13 mouse cellular contexts compared by ENCODE assay signal in genomic region chr7:75329740-75330142, GRCm38 (mm10). TPM values are rescaled to one million over a fixed set of nuclear protein-coding genes. Genes with fewer than 3 reads are reported as not detected.
A peak's percentile ranks its signal among the peaks of the same experiment; 100 is the strongest.
DNase-seq lines count a peak whose midpoint lies in the region; ATAC-seq and TF ChIP-seq lines count a peak whose summit lies in the region.
"Had no signal": no experiment of that assay in that cellular context is flagged by ENCODE, and none has a peak within 500 bp of the region (broad histone marks: within the 10 kb centered on the region; RNA-seq: fewer than 3 reads in every experiment).

No protein-coding gene starts in this region.

- H3K4me2 ChIP-seq in forebrain, embryonic 12.5 days, result no peak overlapping the region
- no peak overlapping the region for H3K4me2 ChIP-seq in forebrain, embryonic 11.5 days (ENCODE audit: low read depth, low read length, severe bottlenecking)
- no peak overlapping the region for H3K4me2 ChIP-seq in forebrain, postnatal 0 days (ENCODE audit: low read depth)
- H3K4me2 ChIP-seq in midbrain, postnatal 0 days (ENCODE audit: low read depth, low read length, poor library complexity, severe bottlenecking), result no peak overlapping the region
- H3K4me2 ChIP-seq: heart, embryonic 13.5 days; limb, embryonic 13.5 days had no signal

- no peak overlapping the region for H3K4me3 ChIP-seq in forebrain, embryonic 12.5 days (replicated peaks)
- H3K4me3 ChIP-seq in forebrain, embryonic 11.5 days (ENCODE audit: low read depth, low read length), result no peak overlapping the region
- no peak overlapping the region for H3K4me3 ChIP-seq in forebrain, postnatal 0 days (ENCODE audit: low read depth, low read length)
- no peak overlapping the region for H3K4me3 ChIP-seq in midbrain, postnatal 0 days (ENCODE audit: low read depth, low read length)
- H3K4me3 ChIP-seq: heart, embryonic 13.5 days; limb, embryonic 13.5 days had no signal

- no peak overlapping the region for H3K9ac ChIP-seq in forebrain, embryonic 12.5 days
- H3K9ac ChIP-seq in forebrain, embryonic 11.5 days (ENCODE audit: low read length), result no peak overlapping the region
- H3K9ac ChIP-seq in forebrain, postnatal 0 days, result no peak overlapping the region
- no peak overlapping the region for H3K9ac ChIP-seq in midbrain, postnatal 0 days (replicated peaks; ENCODE audit: low read length, poor library complexity, severe bottlenecking)
- H3K9ac ChIP-seq: heart, embryonic 13.5 days; limb, embryonic 13.5 days had no signal

- 0 out of 2 replicates have a peak, but pooled peaks have one; percentile 36 for ATAC-seq in forebrain, embryonic 12.5 days (ENCODE audit: low FRiP score)
- ATAC-seq in forebrain, embryonic 11.5 days (replicated peaks; ENCODE audit: low FRiP score), result no peak
- ATAC-seq in forebrain, postnatal 0 days, result peak; percentile 40; the same call in 1 of the 2 replicates
- peak; percentile 27; the same call in 1 of the 2 replicates for ATAC-seq in midbrain, postnatal 0 days (ENCODE audit: low FRiP score)
- ATAC-seq: lung, postnatal 0 days had no signal

- DNase-seq in forebrain, embryonic 11.5 days (ENCODE audit: low spot score), result no peak
- peak; percentile 89 for DNase-seq in cerebellum, adult 11 months
- DNase-seq in forebrain, postnatal 0 days, result peak; percentile 34
- peak; percentile 85 for DNase-seq in midbrain, postnatal 0 days (ENCODE audit: low spot score)
- no peak for DNase-seq in urinary bladder, postnatal 14 days (ENCODE audit: low spot score)
- DNase-seq in frontal cortex, postnatal 10 days (ENCODE audit: low spot score in 2 of 2), result no peak
- no peak for DNase-seq in thymus, postnatal 14 days
- DNase-seq: thymus, adult 18-20 months had no signal

- H3K36me3 ChIP-seq in forebrain, embryonic 12.5 days (replicated peaks), result no peaks in the 10 kb centered on the region
- H3K36me3 ChIP-seq in forebrain, embryonic 11.5 days (ENCODE audit: control insufficient read depth, insufficient read depth, low read length), result no peaks in the 10 kb centered on the region
- no peaks in the 10 kb centered on the region for H3K36me3 ChIP-seq in forebrain, postnatal 0 days (ENCODE audit: insufficient read depth)
- no peaks in the 10 kb centered on the region for H3K36me3 ChIP-seq in midbrain, postnatal 0 days (ENCODE audit: insufficient read depth, low read length)
- H3K36me3 ChIP-seq: G1E; heart, embryonic 13.5 days; limb, embryonic 13.5 days had no signal

- no peak for TF ChIP-seq CTCF in forebrain, postnatal 0 days (IDR thresholded peaks at IDR 0.05; ENCODE audit: low read depth)
- TF ChIP-seq CTCF in midbrain, postnatal 0 days (IDR thresholded peaks at IDR 0.05), result no peak

- WGBS in forebrain, embryonic 12.5 days, result 64% methylated on average over 3 of the region's 3 CpGs
- 78% methylated on average over 3 of the region's 3 CpGs for WGBS in forebrain, embryonic 11.5 days
- WGBS in forebrain, postnatal 0 days, result 27% methylated on average over 3 of the region's 3 CpGs
- 54% methylated on average over 3 of the region's 3 CpGs for WGBS in midbrain, postnatal 0 days

- H3K4me1 ChIP-seq in forebrain, embryonic 12.5 days, result peaks cover 12% of the 10 kb centered on the region
- peaks cover 7% of the 10 kb centered on the region; the same call in 1 of the 2 replicates for H3K4me1 ChIP-seq in forebrain, embryonic 11.5 days (replicated peaks; ENCODE audit: control insufficient read depth, insufficient read depth, low read length)
- 0 out of 2 replicates have a peak, but pooled peaks cover 8% of the 10 kb centered on the region for H3K4me1 ChIP-seq in forebrain, postnatal 0 days (ENCODE audit: insufficient read depth)
- 0 out of 2 replicates have a peak, but pooled peaks cover 6% of the 10 kb centered on the region for H3K4me1 ChIP-seq in midbrain, postnatal 0 days (ENCODE audit: insufficient read depth, low read length)
- H3K4me1 ChIP-seq: heart, embryonic 13.5 days had no signal

- H3K9me3 ChIP-seq in forebrain, embryonic 12.5 days, result no peaks in the 10 kb centered on the region
- H3K9me3 ChIP-seq in forebrain, embryonic 11.5 days (ENCODE audit: control insufficient read depth, low read length), result no peaks in the 10 kb centered on the region
- no peaks in the 10 kb centered on the region for H3K9me3 ChIP-seq in forebrain, postnatal 0 days (ENCODE audit: low read length)
- no peaks in the 10 kb centered on the region for H3K9me3 ChIP-seq in midbrain, postnatal 0 days (ENCODE audit: low read length)
- H3K9me3 ChIP-seq: G1E; heart, embryonic 13.5 days; limb, embryonic 13.5 days had no signal

- peak overlapping the region; percentile 50; the same call in 1 of the 2 replicates for H3K27ac ChIP-seq in forebrain, embryonic 12.5 days
- no peak overlapping the region for H3K27ac ChIP-seq in forebrain, embryonic 11.5 days (ENCODE audit: low read depth, low read length)
- peak overlapping the region; percentile 15; the same call in 1 of the 2 replicates for H3K27ac ChIP-seq in forebrain, postnatal 0 days (ENCODE audit: low read depth, low read length)
- no peak overlapping the region for H3K27ac ChIP-seq in midbrain, postnatal 0 days (ENCODE audit: low read depth, low read length)
- H3K27ac ChIP-seq: heart, embryonic 13.5 days; limb, embryonic 13.5 days had no signal

- no peaks in the 10 kb centered on the region for H3K27me3 ChIP-seq in forebrain, embryonic 12.5 days
- no peaks in the 10 kb centered on the region for H3K27me3 ChIP-seq in forebrain, embryonic 11.5 days (ENCODE audit: control insufficient read depth, insufficient read depth, low read length)
- no peaks in the 10 kb centered on the region for H3K27me3 ChIP-seq in forebrain, postnatal 0 days (ENCODE audit: insufficient read depth, low read length)
- H3K27me3 ChIP-seq in midbrain, postnatal 0 days (ENCODE audit: insufficient read depth, low read length), result no peaks in the 10 kb centered on the region
- H3K27me3 ChIP-seq: heart, embryonic 13.5 days; limb, embryonic 13.5 days had no signal

RNA-seq across cellular contexts. Expression of gene Sv2b, which starts 20.7 kb away (rescaled TPM):
- 4.6 TPM in 2 replicates for polyA plus RNA-seq in forebrain, embryonic 12.5 days (2016; fragmentation: Nextera tagmentation; extraction: Ambion mirVana)
- 2.5 TPM in 2 replicates for polyA plus RNA-seq in forebrain, embryonic 11.5 days (2014; fragmentation: Nextera tagmentation; extraction: Ambion mirVana)
- 54.1 and 64.0 TPM in 2 replicates for total RNA-seq in forebrain, postnatal 0 days (2014; rRNA removed)
- polyA plus RNA-seq in forebrain, postnatal 0 days (2015; fragmentation: Nextera tagmentation; extraction: Ambion mirVana), result 19.0 and 21.2 TPM in 2 replicates
- 36.8 and 42.2 TPM in 2 replicates for total RNA-seq in midbrain, postnatal 0 days (2014; rRNA removed)
- 12.9 and 13.7 TPM in 2 replicates for polyA plus RNA-seq in midbrain, postnatal 0 days (2015; fragmentation: Nextera tagmentation; extraction: Ambion mirVana)
- polyA plus RNA-seq: G1E had no signal

Comparison
In these comparisons a context has a peak if more than half of its experiments do, and no peak if none do; other contexts are left out.
1. H3K27ac ChIP-seq: peak in forebrain, embryonic 12.5 days (single experiment) and forebrain, postnatal 0 days (single experiment); none in forebrain, embryonic 11.5 days (single experiment) and midbrain, postnatal 0 days (single experiment).
2. DNase-seq: peak in cerebellum, adult 11 months (single experiment), forebrain, postnatal 0 days (single experiment) and midbrain, postnatal 0 days (single experiment); none in forebrain, embryonic 11.5 days (single experiment), urinary bladder, postnatal 14 days (single experiment), frontal cortex, postnatal 10 days (0 of 2) and thymus, postnatal 14 days (single experiment).